Mouse (Mus musculus): Measurements from ENCODE around the gene Spns3.

Spns3 gene

GRCm38 (mm10) chr11:72453105-72453953 is 97.0 kb downstream of the Spns3 start:
- no peak for DNase-seq (ENCODE audit: low read depth, low spot score)

- DNase-seq (ENCODE audit: low read depth, low spot score), result no peak
Measured at GRCm38 (mm10) chr11:72452140-72452665, 98.1 kb downstream of the Spns3 start.

GRCm38 (mm10) chr11:72447475-72447874 is 102.8 kb downstream of the Spns3 start:
- DNase-seq (ENCODE audit: low read depth, low spot score), result no peak

- peak; percentile 58 for DNase-seq (ENCODE audit: low read depth, low spot score)
Measured at GRCm38 (mm10) chr11:72446311-72447105, 103.8 kb downstream of the Spns3 start.
